Mouse (Mus musculus) bone marrow, adult 2 months (tissue): ENCODE results near the gene Rsf1.

Experiments
- CTCF ChIP-seq: fragments of 200-500 bp; IDR thresholded peaks from 2 replicates; pipeline ENCODE4 v1.5.1; 2011; ENCODE audit warnings: low read length, control low read depth; ENCODE audit not compliant: control insufficient read depth, insufficient read depth
- POLR2A ChIP-seq: fragments of 200-500 bp; IDR thresholded peaks from 2 replicates; pipeline ENCODE4 v1.6.1; 2011; ENCODE audit warnings: low read depth, mild to moderate bottlenecking, control low read depth, low read length, borderline replicate concordance; ENCODE audit not compliant: control insufficient read depth

DNA sequence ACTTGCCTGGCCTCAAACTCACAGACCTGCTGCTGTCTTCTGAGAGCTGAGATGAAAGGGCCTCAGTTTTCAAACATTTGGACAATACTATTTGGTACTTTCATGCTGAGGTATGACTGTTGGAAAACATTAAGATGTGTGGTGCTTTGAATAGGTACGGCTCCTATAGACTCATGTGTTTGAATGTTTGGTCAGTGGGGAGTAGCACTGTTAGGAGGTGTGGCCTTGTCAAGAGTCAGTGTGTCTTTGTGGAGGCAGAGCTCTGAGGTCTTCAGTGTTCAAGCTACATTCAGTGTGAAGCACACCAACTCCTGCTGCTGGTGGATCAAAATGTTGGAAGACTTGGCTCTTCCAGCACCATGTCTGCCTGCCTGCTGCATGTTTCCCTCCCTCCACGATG lies 13.8 kb downstream of the Rsf1 start:
- TF ChIP-seq CTCF (no peak), POLR2A (no peak)
